Mouse (Mus musculus): ENCODE results near the gene Plxnb1. TPM values are rescaled to one million over a fixed set of nuclear protein-coding genes. Genes with fewer than 3 reads are reported as not detected.

Plxnb1 gene
- polyA plus RNA-seq (2014; fragmentation: Nextera tagmentation; extraction: Ambion mirVana): 18.3 and 19.1 TPM in 2 replicates

GRCm38 (mm10) chr9:109095137-109095982 is at the start of gene Plxnb1:
Gene Plxnb1 (plus strand): TSS chr9:109095389.
- Histone ChIP-seq H3K9ac (ENCODE audit: low read length) (peak within 1 kb of the TSS; percentile 96), H3K4me1 (ENCODE audit: control insufficient read depth, insufficient read depth, low read length) (peaks cover 34% of the 10 kb centered on the region), H3K27me3 (ENCODE audit: control insufficient read depth, insufficient read depth, low read length) (no peaks in the 10 kb centered on the region), H3K27ac (ENCODE audit: low read depth, low read length) (peak within 1 kb of the TSS; percentile 100), H3K9me3 (ENCODE audit: control insufficient read depth, low read length) (no peaks in the 10 kb centered on the region), H3K4me3 (ENCODE audit: low read depth, low read length) (peak within 1 kb of the TSS; percentile 71), H3K36me3 (ENCODE audit: control insufficient read depth, insufficient read depth, low read length) (peaks cover 5% of the 10 kb centered on the region), H3K4me2 (ENCODE audit: low read depth) (peak within 1 kb of the TSS; percentile 92)
- under 1% methylated on average over 85 of the region's 102 CpGs for WGBS
- peak; percentile 85 for DNase-seq (ENCODE audit: low spot score)
- ATAC-seq (ENCODE audit: insufficient read depth, low FRiP score, low TSS enrichment): peak; percentile 77

GRCm38 (mm10) chr9:109046306-109046705 is 48.9 kb upstream of the Plxnb1 start:
- 40% methylated on average over 5 of the region's 5 CpGs for WGBS
- no peak for ATAC-seq (ENCODE audit: insufficient read depth, low FRiP score, low TSS enrichment)

GRCm38 (mm10) chr9:109049316-109049715 is 45.9 kb upstream of the Plxnb1 start:
- no peaks in the 10 kb centered on the region for H3K27me3 ChIP-seq (ENCODE audit: control insufficient read depth, insufficient read depth, low read length)
- no peaks in the 10 kb centered on the region; the same call in 1 of the 2 replicates for H3K4me1 ChIP-seq (ENCODE audit: control insufficient read depth, insufficient read depth, low read length)
- H3K9ac ChIP-seq (ENCODE audit: low read length): no peak overlapping the region
- H3K4me2 ChIP-seq (ENCODE audit: low read depth): no peak overlapping the region
- ATAC-seq (ENCODE audit: insufficient read depth, low FRiP score, low TSS enrichment): no peak
- no peak overlapping the region for H3K4me3 ChIP-seq (ENCODE audit: low read depth, low read length)
- H3K36me3 ChIP-seq (ENCODE audit: control insufficient read depth, insufficient read depth, low read length): no peaks in the 10 kb centered on the region
- no peak overlapping the region for H3K27ac ChIP-seq (ENCODE audit: low read depth, low read length)
- 85% methylated on average over 7 of the region's 7 CpGs for WGBS
- no peak for DNase-seq (ENCODE audit: low spot score)
- H3K9me3 ChIP-seq (ENCODE audit: control insufficient read depth, low read length): no peaks in the 10 kb centered on the region

More at GRCm38 (mm10) chr9:109046306-109046705, 48.9 kb upstream of the Plxnb1 start:
- peak; percentile 55 for DNase-seq (ENCODE audit: low spot score)
- Histone ChIP-seq H3K4me2 (ENCODE audit: low read depth) (no peak overlapping the region), H3K9ac (ENCODE audit: low read length) (no peak overlapping the region), H3K9me3 (ENCODE audit: control insufficient read depth, low read length) (no peaks in the 10 kb centered on the region), H3K36me3 (ENCODE audit: control insufficient read depth, insufficient read depth, low read length) (no peaks in the 10 kb centered on the region), H3K27ac (ENCODE audit: low read depth, low read length) (no peak overlapping the region), H3K27me3 (ENCODE audit: control insufficient read depth, insufficient read depth, low read length) (no peaks in the 10 kb centered on the region), H3K4me1 (ENCODE audit: control insufficient read depth, insufficient read depth, low read length) (no peaks in the 10 kb centered on the region), H3K4me3 (ENCODE audit: low read depth, low read length) (no peak overlapping the region)

GRCm38 (mm10) chr9:109049996-109050673 is 45.1 kb upstream of the Plxnb1 start:
- Histone ChIP-seq H3K36me3 (ENCODE audit: control insufficient read depth, insufficient read depth, low read length) (no peaks in the 10 kb centered on the region), H3K27ac (ENCODE audit: low read depth, low read length) (no peak overlapping the region), H3K27me3 (ENCODE audit: control insufficient read depth, insufficient read depth, low read length) (no peaks in the 10 kb centered on the region), H3K4me1 (ENCODE audit: control insufficient read depth, insufficient read depth, low read length) (peaks cover 3% of the 10 kb centered on the region; the same call in 1 of the 2 replicates), H3K4me2 (ENCODE audit: low read depth) (no peak overlapping the region), H3K9ac (ENCODE audit: low read length) (no peak overlapping the region), H3K9me3 (ENCODE audit: control insufficient read depth, low read length) (no peaks in the 10 kb centered on the region), H3K4me3 (ENCODE audit: low read depth, low read length) (no peak overlapping the region)
- DNase-seq (ENCODE audit: low spot score) (no peak), ATAC-seq (ENCODE audit: insufficient read depth, low FRiP score, low TSS enrichment) (no peak)
- 80% methylated on average over 9 of the region's 9 CpGs for WGBS

GRCm38 (mm10) chr9:109050674-109050997 is 44.6 kb upstream of the Plxnb1 start:
- ATAC-seq (ENCODE audit: insufficient read depth, low FRiP score, low TSS enrichment) (no peak), DNase-seq (ENCODE audit: low spot score) (no peak)
- 79% methylated on average over 3 of the region's 3 CpGs for WGBS
- Histone ChIP-seq H3K27ac (ENCODE audit: low read depth, low read length) (no peak overlapping the region), H3K4me1 (ENCODE audit: control insufficient read depth, insufficient read depth, low read length) (peaks cover 3% of the 10 kb centered on the region; the same call in 1 of the 2 replicates), H3K27me3 (ENCODE audit: control insufficient read depth, insufficient read depth, low read length) (no peaks in the 10 kb centered on the region), H3K4me2 (ENCODE audit: low read depth) (no peak overlapping the region), H3K9me3 (ENCODE audit: control insufficient read depth, low read length) (no peaks in the 10 kb centered on the region), H3K36me3 (ENCODE audit: control insufficient read depth, insufficient read depth, low read length) (no peaks in the 10 kb centered on the region), H3K9ac (ENCODE audit: low read length) (no peak overlapping the region), H3K4me3 (ENCODE audit: low read depth, low read length) (no peak overlapping the region)

GRCm38 (mm10) chr9:109051011-109051501 is 44.1 kb upstream of the Plxnb1 start:
- no peak overlapping the region for H3K4me3 ChIP-seq (ENCODE audit: low read depth, low read length)
- no peak overlapping the region for H3K4me2 ChIP-seq (ENCODE audit: low read depth)
- H3K9me3 ChIP-seq (ENCODE audit: control insufficient read depth, low read length): no peaks in the 10 kb centered on the region
- H3K27me3 ChIP-seq (ENCODE audit: control insufficient read depth, insufficient read depth, low read length): no peaks in the 10 kb centered on the region
- ATAC-seq (ENCODE audit: insufficient read depth, low FRiP score, low TSS enrichment) (no peak), DNase-seq (ENCODE audit: low spot score) (no peak)
- H3K9ac ChIP-seq (ENCODE audit: low read length): no peak overlapping the region
- H3K36me3 ChIP-seq (ENCODE audit: control insufficient read depth, insufficient read depth, low read length): no peaks in the 10 kb centered on the region
- no peak overlapping the region for H3K27ac ChIP-seq (ENCODE audit: low read depth, low read length)
- peaks cover 3% of the 10 kb centered on the region; the same call in 1 of the 2 replicates for H3K4me1 ChIP-seq (ENCODE audit: control insufficient read depth, insufficient read depth, low read length)
- WGBS: 89% methylated on average over 13 of the region's 13 CpGs

- Histone ChIP-seq H3K9me3 (ENCODE audit: control insufficient read depth, low read length) (no peaks in the 10 kb centered on the region), H3K4me1 (ENCODE audit: control insufficient read depth, insufficient read depth, low read length) (peaks cover 3% of the 10 kb centered on the region; the same call in 1 of the 2 replicates), H3K27ac (ENCODE audit: low read depth, low read length) (no peak overlapping the region), H3K4me2 (ENCODE audit: low read depth) (no peak overlapping the region), H3K36me3 (ENCODE audit: control insufficient read depth, insufficient read depth, low read length) (no peaks in the 10 kb centered on the region; the same call in 1 of the 2 replicates), H3K9ac (ENCODE audit: low read length) (no peak overlapping the region), H3K27me3 (ENCODE audit: control insufficient read depth, insufficient read depth, low read length) (no peaks in the 10 kb centered on the region), H3K4me3 (ENCODE audit: low read depth, low read length) (no peak overlapping the region)
- ATAC-seq (ENCODE audit: insufficient read depth, low FRiP score, low TSS enrichment) (no peak), DNase-seq (ENCODE audit: low spot score) (no peak)
- WGBS: 92% methylated on average over 10 of the region's 10 CpGs
Observed at GRCm38 (mm10) chr9:109051651-109052489, 43.3 kb upstream of the Plxnb1 start.

GRCm38 (mm10) chr9:109052490-109053260 is 42.5 kb upstream of the Plxnb1 start:
- DNase-seq (ENCODE audit: low spot score) (no peak), ATAC-seq (ENCODE audit: insufficient read depth, low FRiP score, low TSS enrichment) (no peak)
- Histone ChIP-seq H3K27ac (ENCODE audit: low read depth, low read length) (no peak overlapping the region), H3K9ac (ENCODE audit: low read length) (no peak overlapping the region), H3K4me1 (ENCODE audit: control insufficient read depth, insufficient read depth, low read length) (peaks cover 3% of the 10 kb centered on the region; the same call in 1 of the 2 replicates), H3K27me3 (ENCODE audit: control insufficient read depth, insufficient read depth, low read length) (no peaks in the 10 kb centered on the region), H3K36me3 (ENCODE audit: control insufficient read depth, insufficient read depth, low read length) (peaks cover 3% of the 10 kb centered on the region), H3K9me3 (ENCODE audit: control insufficient read depth, low read length) (no peaks in the 10 kb centered on the region), H3K4me3 (ENCODE audit: low read depth, low read length) (no peak overlapping the region), H3K4me2 (ENCODE audit: low read depth) (no peak overlapping the region)
- 92% methylated on average over 9 of the region's 9 CpGs for WGBS
